Mouse (Mus musculus) myocyte (in vitro differentiated cells): Measurements from ENCODE around the gene Impdh2.

Source experiments
- CEBPB ChIP-seq: IDR thresholded peaks from 2 replicates; pipeline ENCODE4 v1.6.1; 2011; ENCODE audit warnings: mild to moderate bottlenecking, moderate library complexity; ENCODE audit not compliant: poor library complexity, insufficient read depth, severe bottlenecking
- E2F4 ChIP-seq: IDR thresholded peaks from one replicate; pipeline ENCODE4 v1.6.1; 2011; ENCODE audit warnings: mild to moderate bottlenecking, control low read depth, moderate library complexity; ENCODE audit not compliant: insufficient read depth
- MYOD1 ChIP-seq, 3 experiments: IDR thresholded peaks; one replicate each; pipeline ENCODE4 v1.6.1; 2011; ENCODE audit warnings: control low read depth in 2 of 3, low read depth in 2 of 3, mild to moderate bottlenecking in 2 of 3, moderate library complexity in 1 of 3; ENCODE audit not compliant: insufficient read length in 2 of 3, control insufficient read depth in 1 of 3
- MYOG ChIP-seq, 3 experiments: IDR thresholded peaks; one replicate each; pipeline ENCODE4 v1.6.1; 2011; ENCODE audit warnings: control low read depth in 2 of 3, low read depth in 2 of 3, mild to moderate bottlenecking in 2 of 3; ENCODE audit not compliant: insufficient read length in 2 of 3, control insufficient read depth in 1 of 3, insufficient read depth in 1 of 3
- POLR2A ChIP-seq: IDR thresholded peaks from one replicate; pipeline ENCODE4 v1.6.1; 2011; ENCODE audit warnings: low read depth, mild to moderate bottlenecking, control low read depth, moderate library complexity; ENCODE audit not compliant: insufficient read length
- POLR2AphosphoS2 ChIP-seq: IDR thresholded peaks from one replicate; pipeline ENCODE4 v1.6.1; 2011; ENCODE audit warnings: low read depth, control low read depth; ENCODE audit not compliant: insufficient read length
- SRF ChIP-seq: IDR thresholded peaks from one replicate; pipeline ENCODE4 v1.6.1; 2011; ENCODE audit warnings: low read depth; ENCODE audit not compliant: control insufficient read depth, insufficient read length
- TCF12 ChIP-seq: IDR thresholded peaks from one replicate; pipeline ENCODE4 v1.6.1; 2011; ENCODE audit warnings: mild to moderate bottlenecking, control low read depth; ENCODE audit not compliant: poor library complexity, insufficient read depth, severe bottlenecking
- TCF3 ChIP-seq: IDR thresholded peaks from one replicate; pipeline ENCODE4 v1.6.1; 2011; ENCODE audit warnings: low read depth, control low read depth; ENCODE audit not compliant: insufficient read length
- USF1 ChIP-seq: IDR thresholded peaks from one replicate; pipeline ENCODE4 v1.6.1; 2011; ENCODE audit warnings: low read depth, mild to moderate bottlenecking, control low read depth, moderate library complexity

GRCm38 (mm10) chr9:108573774-108574690 is 13.9 kb downstream of the Impdh2 start:
- TF ChIP-seq POLR2AphosphoS2 (no peak), POLR2A (no peak), TCF12 (no peak), USF1 (no peak), MYOD1 (IDR thresholded peaks at IDR 0.05; ENCODE audit: control insufficient read depth in 1 of 3, insufficient read length in 2 of 3, low read depth in 2 of 3) (no peak), MYOG (IDR thresholded peaks at IDR 0.05; ENCODE audit: control insufficient read depth in 1 of 3, insufficient read depth in 1 of 3, insufficient read length in 2 of 3, low read depth in 2 of 3) (no peak), TCF3 (no peak), E2F4 (no peak), CEBPB (no peak), SRF (no peak)
